Mouse (Mus musculus): ENCODE results near the gene Arrdc2.

Arrdc2 gene

GRCm38 (mm10) chr8:70864712-70865221, 25.2 kb upstream of the Arrdc2 start:
- DNase-seq (ENCODE audit: low spot score in 2 of 2) = peak in 1 of 2 experiments; percentile 27

- no peak for DNase-seq (ENCODE audit: low spot score in 2 of 2)
These were observed 24.6 kb upstream of the Arrdc2 start for GRCm38 (mm10) chr8:70863956-70864711.

GRCm38 (mm10) chr8:70862824-70863641, 23.5 kb upstream of the Arrdc2 start, which contains the start of gene Kcnn1:
Kcnn1 (minus strand) TSS chr8:70863258.
- no peak for DNase-seq (ENCODE audit: low spot score in 2 of 2)

GRCm38 (mm10) chr8:70857516-70857915, 18.0 kb upstream of the Arrdc2 start:
- DNase-seq (ENCODE audit: low spot score in 2 of 2) = no peak

- DNase-seq (ENCODE audit: low spot score in 2 of 2) = peak in 1 of 2 experiments; percentile 47
These were observed 17.1 kb upstream of the Arrdc2 start for GRCm38 (mm10) chr8:70856541-70857197.

- DNase-seq (ENCODE audit: low spot score in 2 of 2) = no peak
These were observed 16.5 kb upstream of the Arrdc2 start for GRCm38 (mm10) chr8:70856028-70856427.

- peak; percentile 63 to 65 for DNase-seq (ENCODE audit: low spot score in 2 of 2)
These were observed 14.3 kb upstream of the Arrdc2 start for GRCm38 (mm10) chr8:70853863-70854262.

- DNase-seq (ENCODE audit: low spot score in 2 of 2) = no peak
These were observed 13.2 kb upstream of the Arrdc2 start for GRCm38 (mm10) chr8:70852595-70853231.

GRCm38 (mm10) chr8:70851837-70852236, 12.3 kb upstream of the Arrdc2 start:
- DNase-seq (ENCODE audit: low spot score in 2 of 2) = no peak

- no peak for DNase-seq (ENCODE audit: low spot score in 2 of 2)
These were observed 11.4 kb upstream of the Arrdc2 start for GRCm38 (mm10) chr8:70850947-70851346.

GRCm38 (mm10) chr8:70850132-70850845, 10.8 kb upstream of the Arrdc2 start:
- no peak for DNase-seq (ENCODE audit: low spot score in 2 of 2)

- DNase-seq (ENCODE audit: low spot score in 2 of 2) = no peak
These were observed 9.9 kb upstream of the Arrdc2 start for GRCm38 (mm10) chr8:70849333-70849990.

GRCm38 (mm10) chr8:70846371-70847154, 7.0 kb upstream of the Arrdc2 start:
- peak in 1 of 2 experiments; percentile 47 for DNase-seq (ENCODE audit: low spot score in 2 of 2)

GRCm38 (mm10) chr8:70845108-70845507, 5.6 kb upstream of the Arrdc2 start:
- no peak for DNase-seq (ENCODE audit: low spot score in 2 of 2)

- peak; percentile 82 to 89 for DNase-seq (ENCODE audit: low spot score in 2 of 2)
These were observed 5.0 kb upstream of the Arrdc2 start for GRCm38 (mm10) chr8:70844523-70844922.

GRCm38 (mm10) chr8:70843941-70844340, 4.4 kb upstream of the Arrdc2 start:
- no peak for DNase-seq (ENCODE audit: low spot score in 2 of 2)

- DNase-seq (ENCODE audit: low spot score in 2 of 2) = peak; percentile 53 to 69
These were observed 3.8 kb upstream of the Arrdc2 start for GRCm38 (mm10) chr8:70843214-70843773.

GRCm38 (mm10) chr8:70842484-70842883, 3.0 kb upstream of the Arrdc2 start:
- no peak for DNase-seq (ENCODE audit: low spot score in 2 of 2)

Measured in spleen, postnatal 36 days (tissue).